Mouse (Mus musculus) lung, postnatal 0 days (tissue): ENCODE measurements around the gene Kitl. TPM values are rescaled to one million over a fixed set of nuclear protein-coding genes. Genes with fewer than 3 reads are reported as not detected.

ENCODE experiments used
- ATAC-seq: fragments of 200-750 bp; cut with Nextera tagmentation; 2 replicates; pipeline ENCODE4 v1.8.0; 2017; ENCODE audit warnings: moderate library complexity
- DNase-seq: peaks from one replicate; pipeline ENCODE4 v3.0.0-alpha.2; 2016; ENCODE audit warnings: low spot score
- H3K27ac ChIP-seq: fragments of 300-500 bp; sonication (generic); 2 replicates; pipeline ENCODE4 v1.5.1; 2014; ENCODE audit warnings: antibody characterized with exemption, mild to moderate bottlenecking, low read length, mixed read lengths
- H3K27me3 ChIP-seq: fragments of 300-500 bp; sonication (generic); replicated peaks from 2 replicates; pipeline ENCODE4 v1.6.1; 2014; ENCODE audit warnings: low read length, mixed read lengths; ENCODE audit not compliant: insufficient read depth
- H3K36me3 ChIP-seq: fragments of 300-500 bp; sonication (generic); 2 replicates; pipeline ENCODE4 v1.6.1; 2014; ENCODE audit warnings: low read length, mixed read lengths; ENCODE audit not compliant: insufficient read depth
- H3K4me1 ChIP-seq: fragments of 300-500 bp; sonication (generic); 2 replicates; pipeline ENCODE4 v1.6.1; 2014; ENCODE audit warnings: antibody characterized with exemption, low read depth, low read length, mixed read lengths; ENCODE audit not compliant: insufficient read depth
- H3K4me2 ChIP-seq: fragments of 300-500 bp; sonication (generic); replicated peaks from 2 replicates; pipeline ENCODE4 v1.6.1; 2014; ENCODE audit warnings: low read depth, mild to moderate bottlenecking, low read length, moderate library complexity, mixed read lengths
- H3K4me3 ChIP-seq: fragments of 300-500 bp; sonication (generic); 2 replicates; pipeline ENCODE4 v1.5.1; 2014; ENCODE audit warnings: low read depth, low read length
- H3K9ac ChIP-seq: fragments of 300-500 bp; sonication (generic); replicated peaks from 2 replicates; pipeline ENCODE4 v1.6.1; 2014; ENCODE audit warnings: low read depth, mild to moderate bottlenecking
- H3K9me3 ChIP-seq: fragments of 300-500 bp; sonication (generic); 2 replicates; pipeline ENCODE4 v1.6.1; 2016; ENCODE audit warnings: low read length, mixed read lengths
- CTCF ChIP-seq: IDR thresholded peaks from 2 replicates; pipeline ENCODE4 v1.5.1; 2016; ENCODE audit warnings: antibody characterized with exemption, mild to moderate bottlenecking
- EP300 ChIP-seq: IDR thresholded peaks from 2 replicates; pipeline ENCODE4 v1.6.1; 2016; ENCODE audit warnings: antibody characterized with exemption, mild to moderate bottlenecking, control low read depth
- WGBS: fragments of 180-500 bp; shearing (Covaris S2); extraction: QIAGEN DNeasy Blood & Tissue Kit; methylation state at CpG from one replicate; pipeline ENCODE4 v1.1.7; 2014; 5-methylcytosine and 5-hydroxymethylcytosine counted together
- polyA plus RNA-seq: library from polyadenylated mRNA; unstranded; fragments of >200 nt; fragmentation: Nextera tagmentation; extraction: Ambion mirVana; gene quantifications from 2 replicates; pipeline ENCODE4 v1.2.1, GENCODE M21; 2015

Kitl gene
- 75.2 and 93.6 TPM in 2 replicates for polyA plus RNA-seq

DNA sequence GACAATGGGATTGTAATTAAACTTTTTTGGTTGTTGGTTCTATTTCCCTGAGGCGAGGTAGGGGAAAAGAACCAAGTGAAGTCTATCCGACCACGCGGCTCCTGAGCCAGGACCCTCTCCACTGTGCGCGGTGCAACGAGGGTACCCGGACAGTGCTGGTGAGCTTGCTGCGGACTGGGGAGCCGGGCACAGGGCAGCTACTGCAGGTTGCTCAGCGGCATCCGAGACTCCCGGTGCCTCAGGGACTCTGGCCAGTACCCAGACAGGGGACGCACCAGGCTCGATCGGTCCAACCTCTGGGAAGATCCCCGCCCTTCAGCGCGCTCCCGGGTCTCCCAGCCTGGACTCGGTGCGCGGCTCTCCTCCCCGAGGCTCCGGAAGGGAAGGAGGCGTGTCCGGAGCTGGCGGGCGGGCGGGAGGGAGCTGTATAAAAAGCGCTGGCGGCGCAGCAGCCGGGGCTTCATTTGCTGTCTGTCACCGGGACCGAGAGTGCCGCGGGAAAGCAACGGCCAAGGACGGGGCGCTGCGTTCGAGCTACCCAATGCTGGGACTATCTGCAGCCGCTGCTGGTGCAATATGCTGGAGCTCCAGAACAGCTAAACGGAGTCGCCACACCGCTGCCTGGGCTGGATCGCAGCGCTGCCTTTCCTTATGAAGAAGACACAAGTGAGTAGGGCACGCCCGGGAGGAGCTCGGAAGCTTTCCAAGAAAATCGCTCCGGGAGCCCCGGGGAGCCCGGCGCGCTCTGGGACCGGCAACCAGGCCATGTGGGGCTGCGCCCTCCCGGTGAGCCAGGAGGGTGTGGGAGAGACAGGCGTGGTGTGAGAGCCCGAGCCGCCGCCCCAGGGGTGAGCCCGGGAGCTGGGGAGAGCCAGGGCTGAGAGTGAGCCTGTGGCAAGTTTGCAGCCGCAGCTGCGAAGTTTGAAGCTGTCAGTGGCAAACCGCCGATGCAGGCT lies at the start of gene Kitl:
Gene Kitl (plus strand): TSS at position 261 of the 956 bp plus-strand sequence.
- Histone ChIP-seq H3K9me3 (no peaks in the 10 kb centered on the region), H3K9ac (peak within 1 kb of the TSS; percentile 69), H3K27me3 (no peaks in the 10 kb centered on the region), H3K4me1 (peaks cover 12% of the 10 kb centered on the region; the same call in 1 of the 2 replicates), H3K36me3 (no peaks in the 10 kb centered on the region), H3K27ac (peak within 1 kb of the TSS; percentile 89), H3K4me3 (peak within 1 kb of the TSS; percentile 88), H3K4me2 (peak within 1 kb of the TSS; percentile 78)
- DNase-seq (peak; percentile 92), ATAC-seq (peak; percentile 90)
- no peak for TF ChIP-seq EP300
- TF ChIP-seq CTCF: no peak
- WGBS: under 1% methylated on average over 70 of the region's 70 CpGs

- no peaks in the 10 kb centered on the region for H3K9me3 ChIP-seq
- TF ChIP-seq EP300 (no peak), CTCF (no peak)
- H3K36me3 ChIP-seq: no peaks in the 10 kb centered on the region
- ATAC-seq (no peak), DNase-seq (no peak)
- H3K4me2 ChIP-seq: no peak overlapping the region
- 70% methylated on average over 8 of the region's 8 CpGs for WGBS
- H3K4me1 ChIP-seq: no peaks in the 10 kb centered on the region
- H3K9ac ChIP-seq: no peak overlapping the region
- no peak overlapping the region for H3K4me3 ChIP-seq
- H3K27ac ChIP-seq: no peak overlapping the region
- H3K27me3 ChIP-seq: no peaks in the 10 kb centered on the region
Measured at GRCm38 (mm10) chr10:99972866-99973265, 42.6 kb upstream of the Kitl start.

DNA sequence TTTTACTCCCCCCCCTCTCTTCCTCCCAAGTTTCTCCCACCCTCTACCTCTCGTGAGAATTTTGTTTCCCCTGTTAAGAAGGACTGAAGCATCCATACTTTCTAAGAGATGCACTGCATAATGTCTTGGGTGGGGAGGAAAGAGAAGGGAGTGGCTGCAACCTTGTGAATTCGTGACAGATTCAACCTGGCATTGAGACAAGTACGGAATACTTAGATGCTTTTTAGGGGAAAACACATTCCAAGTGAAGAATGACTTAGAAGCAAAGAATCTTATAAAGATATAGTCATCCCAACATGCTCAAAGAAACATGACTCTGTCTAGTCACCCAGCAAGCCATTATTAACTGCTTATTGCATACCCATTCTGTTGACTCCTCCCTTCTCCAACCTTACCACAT lies 35.3 kb upstream of the Kitl start:
- DNase-seq: no peak

DNA sequence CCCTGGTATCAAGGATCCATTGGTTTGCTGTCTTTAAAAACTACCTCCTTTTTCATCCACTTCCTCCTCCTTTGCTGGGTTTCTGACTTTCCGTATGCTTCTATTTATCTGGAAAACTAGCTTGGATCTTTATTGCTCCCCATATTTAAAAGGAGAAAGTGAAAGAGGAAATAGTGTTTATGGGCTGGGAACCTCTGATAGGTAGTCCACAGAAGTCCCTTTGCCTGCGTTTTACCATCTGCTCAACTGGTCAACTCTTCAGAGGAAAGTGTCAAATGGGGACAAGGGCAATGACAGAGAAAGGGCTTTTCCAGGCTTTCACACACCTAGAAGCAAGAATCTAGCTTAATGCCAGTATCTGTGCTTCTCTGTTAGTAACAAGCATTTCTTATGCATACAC lies 34.5 kb upstream of the Kitl start:
- DNase-seq (no peak), ATAC-seq (no peak)
- no peaks in the 10 kb centered on the region for H3K27me3 ChIP-seq
- TF ChIP-seq CTCF: no peak
- TF ChIP-seq EP300: no peak
- H3K36me3 ChIP-seq: no peaks in the 10 kb centered on the region
- H3K4me2 ChIP-seq: no peak overlapping the region
- H3K4me3 ChIP-seq: no peak overlapping the region
- H3K9me3 ChIP-seq: no peaks in the 10 kb centered on the region
- H3K27ac ChIP-seq: no peak overlapping the region
- H3K4me1 ChIP-seq: no peaks in the 10 kb centered on the region
- WGBS: 83% methylated on average over 2 of the region's 2 CpGs
- H3K9ac ChIP-seq: no peak overlapping the region

More for the DNA sequence above, 35.3 kb upstream of the Kitl start:
- TF ChIP-seq EP300 (no peak), CTCF (no peak)
- Histone ChIP-seq H3K4me2 (no peak overlapping the region), H3K9ac (no peak overlapping the region), H3K27me3 (no peaks in the 10 kb centered on the region), H3K36me3 (no peaks in the 10 kb centered on the region), H3K4me1 (no peaks in the 10 kb centered on the region), H3K27ac (no peak overlapping the region), H3K9me3 (no peaks in the 10 kb centered on the region), H3K4me3 (no peak overlapping the region)
- ATAC-seq: no peak
- 79% methylated on average over 3 of the region's 3 CpGs for WGBS

DNA sequence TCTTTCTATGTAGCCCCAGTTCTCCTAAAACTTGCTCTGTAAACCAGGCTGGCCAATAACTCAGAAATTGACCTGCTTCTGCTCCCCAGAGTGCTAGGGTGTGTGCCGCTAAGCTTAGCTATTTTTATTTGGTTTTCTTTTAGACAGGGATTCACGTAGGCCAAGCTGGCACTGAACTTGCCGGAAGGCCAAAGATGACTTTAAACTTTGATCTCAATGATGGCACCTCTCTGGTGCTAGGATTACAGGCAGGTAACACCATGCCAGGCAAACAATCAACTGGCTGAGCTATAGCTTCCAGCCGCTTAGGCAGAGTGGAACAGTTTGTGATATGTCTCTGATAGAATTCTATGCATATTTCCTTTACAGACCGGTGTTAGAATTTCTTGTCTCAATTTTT lies 33.5 kb upstream of the Kitl start:
- DNase-seq (no peak), ATAC-seq (no peak)
- Histone ChIP-seq H3K36me3 (no peaks in the 10 kb centered on the region), H3K27ac (no peak overlapping the region), H3K4me1 (no peaks in the 10 kb centered on the region), H3K9ac (no peak overlapping the region), H3K9me3 (no peaks in the 10 kb centered on the region), H3K4me2 (no peak overlapping the region), H3K4me3 (no peak overlapping the region), H3K27me3 (no peaks in the 10 kb centered on the region)
- TF ChIP-seq CTCF: no peak
- no peak for TF ChIP-seq EP300
- WGBS: 77% methylated on average over 5 of the region's 5 CpGs

- ATAC-seq (no peak), DNase-seq (no peak)
- H3K9ac ChIP-seq: no peak overlapping the region; the same call in 1 of the 2 replicates
- no peaks in the 10 kb centered on the region for H3K36me3 ChIP-seq
- H3K27me3 ChIP-seq: no peaks in the 10 kb centered on the region
- peak overlapping the region; percentile 48 for H3K4me2 ChIP-seq
- WGBS: 48% methylated on average over 8 of the region's 8 CpGs
- H3K4me3 ChIP-seq: peak overlapping the region; percentile 24; the same call in 1 of the 2 replicates
- H3K27ac ChIP-seq: no peak overlapping the region
- H3K9me3 ChIP-seq: no peaks in the 10 kb centered on the region
- no peak for TF ChIP-seq EP300
- no peak for TF ChIP-seq CTCF
- no peaks in the 10 kb centered on the region for H3K4me1 ChIP-seq
Measured at GRCm38 (mm10) chr10:99986745-99987144, 28.7 kb upstream of the Kitl start.
